Mouse (Mus musculus): ENCODE data around the gene Prf1. TPM values are rescaled to one million over a fixed set of nuclear protein-coding genes. Genes with fewer than 3 reads are reported as not detected.

Prf1 gene
- polyA plus RNA-seq, 1 experiment = 5.7 TPM

DNA sequence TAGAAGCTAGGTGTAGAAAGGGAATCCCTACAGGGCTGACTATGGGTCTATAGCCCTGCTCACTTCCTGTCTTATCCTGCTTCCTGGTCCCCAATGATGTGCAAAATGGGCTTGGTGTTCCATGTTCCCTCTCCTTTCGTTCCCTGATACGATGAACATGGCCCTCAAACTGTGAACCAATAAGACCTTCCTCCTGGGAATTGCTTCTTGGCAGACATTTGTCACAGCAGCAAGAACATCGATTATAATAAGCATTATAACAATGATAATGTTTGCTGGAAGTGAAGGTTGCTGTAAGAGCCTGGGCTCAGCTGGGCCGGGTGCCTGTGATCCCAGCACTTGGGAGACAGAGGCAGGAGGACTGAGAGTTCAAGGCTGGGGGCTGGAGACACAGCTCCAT is 13.3 kb upstream of the Prf1 start:
- Histone ChIP-seq H3K27me3 (ENCODE audit: control insufficient read depth, insufficient read depth, low read length) (no peaks in the 10 kb centered on the region), H3K4me3 (ENCODE audit: control insufficient read depth, insufficient read depth, low read length) (no peak overlapping the region), H3K36me3 (ENCODE audit: control insufficient read depth, insufficient read depth, low read length) (no peaks in the 10 kb centered on the region), H3K27ac (ENCODE audit: control insufficient read depth, insufficient read depth, low read length) (no peak overlapping the region), H3K4me1 (replicated peaks; ENCODE audit: control insufficient read depth, insufficient read depth, low read length) (no peaks in the 10 kb centered on the region; the same call in 1 of the 2 replicates)
- no peak for DNase-seq
- TF ChIP-seq CTCF (IDR thresholded peaks at IDR 0.05; ENCODE audit: borderline replicate concordance, control insufficient read depth, extremely low read depth, insufficient read depth, low read length, poor library complexity) (no peak), POLR2A (IDR thresholded peaks at IDR 0.05; ENCODE audit: control insufficient read depth, extremely low read depth, insufficient read depth, low read length, poor library complexity) (no peak)
- WGBS = 93% methylated on average over 4 of the region's 4 CpGs

DNA sequence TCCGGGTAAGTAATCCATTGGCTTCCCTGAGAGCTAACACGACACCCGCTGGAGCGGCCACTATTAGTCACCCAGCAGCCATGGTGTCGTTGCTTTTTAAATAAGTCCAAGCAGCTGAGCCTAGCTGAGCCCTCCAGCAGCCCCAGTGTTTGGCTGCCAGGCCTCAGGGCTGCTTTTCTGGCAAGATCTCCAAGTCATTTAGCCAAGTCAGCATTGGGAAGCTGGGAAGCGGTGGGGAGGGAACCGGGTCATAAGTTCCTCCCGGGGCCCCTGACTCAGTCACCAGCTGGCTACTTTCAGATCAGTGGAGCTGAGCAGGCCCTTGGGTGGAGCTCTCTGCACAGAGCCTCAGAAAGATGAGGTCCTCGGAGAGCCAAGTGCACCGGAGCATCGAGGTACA is 12.4 kb upstream of the Prf1 start:
- Histone ChIP-seq H3K27ac (ENCODE audit: control insufficient read depth, insufficient read depth, low read length) (no peak overlapping the region), H3K27me3 (ENCODE audit: control insufficient read depth, insufficient read depth, low read length) (no peaks in the 10 kb centered on the region), H3K4me1 (replicated peaks; ENCODE audit: control insufficient read depth, insufficient read depth, low read length) (no peaks in the 10 kb centered on the region; the same call in 1 of the 2 replicates), H3K36me3 (ENCODE audit: control insufficient read depth, insufficient read depth, low read length) (no peaks in the 10 kb centered on the region), H3K4me3 (ENCODE audit: control insufficient read depth, insufficient read depth, low read length) (no peak overlapping the region)
- 91% methylated on average over 11 of the region's 11 CpGs for WGBS
- no peak for TF ChIP-seq POLR2A (IDR thresholded peaks at IDR 0.05; ENCODE audit: control insufficient read depth, extremely low read depth, insufficient read depth, low read length, poor library complexity)
- TF ChIP-seq CTCF (IDR thresholded peaks at IDR 0.05; ENCODE audit: borderline replicate concordance, control insufficient read depth, extremely low read depth, insufficient read depth, low read length, poor library complexity) = no peak
- DNase-seq = no peak

DNA sequence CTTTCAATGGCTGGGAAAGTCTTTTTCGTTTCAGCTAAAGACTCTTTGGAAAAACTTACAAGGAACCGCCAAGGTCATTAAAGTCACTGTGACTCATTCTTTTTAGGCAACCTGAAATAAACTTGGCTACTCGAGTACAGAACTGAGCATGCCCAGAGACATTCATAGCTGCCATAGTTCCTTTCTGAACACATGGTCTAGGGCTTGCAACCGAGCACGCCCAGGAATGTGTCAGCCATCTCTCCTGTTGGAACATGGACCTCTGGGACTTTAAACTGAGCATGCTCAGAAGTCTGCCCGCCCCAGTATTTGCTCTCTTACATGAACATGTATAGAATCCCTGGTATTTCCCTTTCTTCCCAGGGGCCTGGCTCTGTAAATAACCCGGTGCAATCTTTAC is 11.4 kb upstream of the Prf1 start:
- H3K27ac ChIP-seq (ENCODE audit: control insufficient read depth, insufficient read depth, low read length) = no peak overlapping the region
- H3K4me1 ChIP-seq (replicated peaks; ENCODE audit: control insufficient read depth, insufficient read depth, low read length) = no peaks in the 10 kb centered on the region; the same call in 1 of the 2 replicates
- H3K27me3 ChIP-seq (ENCODE audit: control insufficient read depth, insufficient read depth, low read length) = no peaks in the 10 kb centered on the region
- no peak for DNase-seq
- 89% methylated on average over 7 of the region's 7 CpGs for WGBS
- no peak overlapping the region for H3K4me3 ChIP-seq (ENCODE audit: control insufficient read depth, insufficient read depth, low read length)
- TF ChIP-seq POLR2A (IDR thresholded peaks at IDR 0.05; ENCODE audit: control insufficient read depth, extremely low read depth, insufficient read depth, low read length, poor library complexity) = no peak
- H3K36me3 ChIP-seq (ENCODE audit: control insufficient read depth, insufficient read depth, low read length) = no peaks in the 10 kb centered on the region

DNA sequence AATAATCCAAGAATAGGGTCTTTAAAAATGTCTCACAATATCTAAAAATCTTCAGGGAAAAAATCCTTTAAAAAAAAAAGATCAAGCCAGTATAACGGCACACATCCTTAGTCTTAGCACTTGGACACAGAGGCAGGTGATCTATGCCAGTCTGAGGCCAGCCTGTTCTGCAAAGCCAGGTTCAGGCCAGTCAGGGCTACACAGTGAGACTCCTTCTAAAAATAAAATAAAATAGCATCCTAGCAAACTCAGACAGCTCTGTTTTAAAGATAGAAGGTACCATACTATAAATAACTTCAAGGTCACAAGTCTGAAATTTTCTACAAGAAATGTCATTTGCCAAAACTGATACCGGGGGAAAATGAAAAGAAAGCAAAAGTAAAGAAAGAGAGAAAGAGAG is 7.6 kb upstream of the Prf1 start:
- TF ChIP-seq CTCF (IDR thresholded peaks at IDR 0.05; ENCODE audit: borderline replicate concordance, control insufficient read depth, extremely low read depth, insufficient read depth, low read length, poor library complexity) (no peak), POLR2A (IDR thresholded peaks at IDR 0.05; ENCODE audit: control insufficient read depth, extremely low read depth, insufficient read depth, low read length, poor library complexity) (no peak)
- DNase-seq = no peak
- no peaks in the 10 kb centered on the region for H3K36me3 ChIP-seq (ENCODE audit: control insufficient read depth, insufficient read depth, low read length)
- H3K4me1 ChIP-seq (replicated peaks; ENCODE audit: control insufficient read depth, insufficient read depth, low read length) = no peaks in the 10 kb centered on the region; the same call in 1 of the 2 replicates
- no peak overlapping the region for H3K27ac ChIP-seq (ENCODE audit: control insufficient read depth, insufficient read depth, low read length)
- H3K4me3 ChIP-seq (ENCODE audit: control insufficient read depth, insufficient read depth, low read length) = no peak overlapping the region
- WGBS = 59% methylated on average over 2 of the region's 2 CpGs
- H3K27me3 ChIP-seq (ENCODE audit: control insufficient read depth, insufficient read depth, low read length) = no peaks in the 10 kb centered on the region

DNA sequence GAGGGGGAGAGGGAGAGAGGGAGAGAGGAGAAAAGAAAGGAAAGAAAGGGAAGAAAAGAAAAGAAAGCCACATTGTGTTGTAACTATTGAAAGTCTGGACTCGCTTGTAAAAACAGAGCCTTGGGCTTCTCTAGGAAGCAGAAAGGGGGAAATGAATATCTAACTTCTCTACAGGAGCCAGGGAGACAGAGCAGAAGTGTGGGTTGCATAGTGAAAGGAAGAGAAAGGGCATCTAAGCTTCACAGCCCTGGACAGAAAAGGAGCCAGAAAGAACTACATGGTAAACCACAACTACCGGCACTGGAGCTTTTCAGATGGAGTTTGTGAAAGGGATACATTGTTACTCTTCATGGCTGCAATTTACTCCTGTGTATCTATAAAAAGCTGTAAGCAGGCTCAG is 7.2 kb upstream of the Prf1 start:
- Histone ChIP-seq H3K27ac (ENCODE audit: control insufficient read depth, insufficient read depth, low read length) (no peak overlapping the region), H3K27me3 (ENCODE audit: control insufficient read depth, insufficient read depth, low read length) (no peaks in the 10 kb centered on the region), H3K4me3 (ENCODE audit: control insufficient read depth, insufficient read depth, low read length) (no peak overlapping the region), H3K4me1 (replicated peaks; ENCODE audit: control insufficient read depth, insufficient read depth, low read length) (no peaks in the 10 kb centered on the region; the same call in 1 of the 2 replicates), H3K36me3 (ENCODE audit: control insufficient read depth, insufficient read depth, low read length) (no peaks in the 10 kb centered on the region)
- 9% methylated on average over 2 of the region's 2 CpGs for WGBS
- TF ChIP-seq POLR2A (IDR thresholded peaks at IDR 0.05; ENCODE audit: control insufficient read depth, extremely low read depth, insufficient read depth, low read length, poor library complexity) (no peak), CTCF (IDR thresholded peaks at IDR 0.05; ENCODE audit: borderline replicate concordance, control insufficient read depth, extremely low read depth, insufficient read depth, low read length, poor library complexity) (no peak)
- no peak for DNase-seq

DNA sequence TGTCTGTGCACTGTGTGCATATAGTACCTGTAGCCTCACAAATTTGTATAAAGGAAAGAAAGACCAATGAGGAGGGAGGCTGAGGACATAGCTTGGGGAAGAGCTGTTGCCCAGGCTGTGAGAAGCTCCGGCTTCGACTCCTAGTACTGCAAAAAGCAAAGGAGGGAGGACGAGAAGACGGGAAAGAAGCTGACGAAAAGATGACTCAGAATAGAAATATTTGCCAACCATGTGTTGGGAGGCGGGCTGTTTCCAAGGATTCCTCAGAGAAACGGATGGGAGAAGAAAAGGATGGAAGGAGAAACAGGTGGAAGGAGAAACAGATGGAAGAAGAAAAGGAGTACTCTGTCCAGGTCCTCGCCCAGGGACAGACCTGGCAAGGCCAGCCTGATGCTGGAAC is 3.4 kb upstream of the Prf1 start:
- TF ChIP-seq POLR2A (IDR thresholded peaks at IDR 0.05; ENCODE audit: control insufficient read depth, extremely low read depth, insufficient read depth, low read length, poor library complexity) = no peak
- no peak for TF ChIP-seq CTCF (IDR thresholded peaks at IDR 0.05; ENCODE audit: borderline replicate concordance, control insufficient read depth, extremely low read depth, insufficient read depth, low read length, poor library complexity)
- no peak for DNase-seq
- Histone ChIP-seq H3K4me1 (replicated peaks; ENCODE audit: control insufficient read depth, insufficient read depth, low read length) (peaks cover 16% of the 10 kb centered on the region), H3K36me3 (ENCODE audit: control insufficient read depth, insufficient read depth, low read length) (no peaks in the 10 kb centered on the region), H3K27me3 (ENCODE audit: control insufficient read depth, insufficient read depth, low read length) (no peaks in the 10 kb centered on the region), H3K4me3 (ENCODE audit: control insufficient read depth, insufficient read depth, low read length) (no peak overlapping the region), H3K27ac (ENCODE audit: control insufficient read depth, insufficient read depth, low read length) (no peak overlapping the region)
- WGBS = 90% methylated on average over 8 of the region's 8 CpGs

All from thymus, adult 2 months (tissue).